Mouse (Mus musculus) embryonic fibroblast, embryonic 13.5 days (primary cell): ENCODE measurements around the gene Anapc13.

Experiments used
- CTCF ChIP-seq: IDR thresholded peaks from 2 replicates; pipeline ENCODE4 v1.5.1; 2011; ENCODE audit warnings: mild to moderate bottlenecking, control low read depth, low read length, moderate library complexity, borderline replicate concordance; ENCODE audit not compliant: insufficient read depth
- POLR2A ChIP-seq: IDR thresholded peaks from 2 replicates; pipeline ENCODE4 v1.6.1; 2011; ENCODE audit warnings: low read depth, mild to moderate bottlenecking, control low read depth, low read length, moderate library complexity

GRCm38 (mm10) chr9:102643486-102644101 is 17.5 kb downstream of the Anapc13 start:
- TF ChIP-seq CTCF (no peak), POLR2A (no peak)
